Mouse (Mus musculus) brain, embryonic 14.5 days (tissue): ENCODE results near the gene Plxna1. TPM values are rescaled to one million over a fixed set of nuclear protein-coding genes. Genes with fewer than 3 reads are reported as not detected.

Source experiments
- DNase-seq: peaks from one replicate; pipeline ENCODE4 v3.0.0-alpha.2; 2011; ENCODE audit warnings: low read depth
- CTCF ChIP-seq: fragments of 200-500 bp; IDR thresholded peaks from 2 replicates; pipeline ENCODE4 v1.5.1; 2012; ENCODE audit warnings: inconsistent platforms, mild to moderate bottlenecking, moderate library complexity, borderline replicate concordance; ENCODE audit not compliant: insufficient read depth, insufficient read length; ENCODE audit errors: extremely low read depth
- POLR2A ChIP-seq: fragments of 200-500 bp; IDR thresholded peaks from 2 replicates; pipeline ENCODE4 v1.6.1; 2012; ENCODE audit warnings: mild to moderate bottlenecking, inconsistent platforms, borderline replicate concordance; ENCODE audit not compliant: poor library complexity, insufficient read depth, insufficient read length, severe bottlenecking; ENCODE audit errors: extremely low read depth
- polyA plus RNA-seq: library from polyadenylated mRNA; depleted of rRNA; stranded (reverse); fragments of >200 nt; gene quantifications from 2 replicates; pipeline ENCODE4 v1.2.3, GENCODE M21; 2012; rRNA removed

The Plxna1 gene
- 118 and 171 TPM in 2 replicates for polyA plus RNA-seq

DNA sequence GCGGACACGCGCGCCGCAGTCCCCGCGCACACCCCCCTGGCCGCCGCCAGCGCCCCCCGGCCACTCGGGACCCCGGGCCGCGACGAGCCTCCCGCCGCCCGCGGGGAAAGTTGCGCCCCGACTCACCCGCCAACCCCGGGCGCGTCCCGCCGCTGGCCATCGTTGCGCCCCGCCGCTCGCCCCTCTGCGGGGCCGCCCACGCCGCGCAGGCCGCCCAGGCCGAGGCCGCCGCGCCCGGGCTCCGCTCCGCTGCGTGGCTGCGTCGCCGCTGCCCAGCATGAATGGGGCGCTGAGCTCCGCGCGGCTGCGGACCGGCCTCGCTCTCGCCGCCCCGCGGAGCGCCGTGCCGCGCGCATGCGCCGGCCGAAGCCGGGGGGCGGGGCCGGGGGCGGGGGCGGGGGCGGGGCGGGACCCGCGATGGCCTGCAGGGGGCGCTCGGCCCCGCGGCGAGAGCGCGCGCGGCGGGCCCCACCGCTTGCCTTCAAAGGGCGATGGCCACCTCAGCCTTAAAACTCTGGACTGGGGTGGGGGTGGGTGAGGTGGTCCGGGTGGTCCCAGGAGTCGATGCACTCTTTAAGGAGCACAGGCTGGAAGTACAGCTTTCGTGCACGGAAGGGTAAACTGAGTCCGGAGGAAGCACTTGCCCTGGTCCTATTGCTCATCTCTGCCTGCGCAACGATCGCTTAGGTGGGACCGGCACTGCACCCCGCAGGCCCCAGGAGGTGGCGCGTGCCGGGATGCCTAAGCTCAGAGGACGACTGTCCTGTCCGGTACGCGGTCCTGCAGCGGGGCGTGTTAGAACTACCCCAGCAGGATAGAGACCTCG, at the start of gene Plxna1:
Gene Plxna1 (minus strand): TSS at position 340 of the 826 bp plus-strand sequence.
- TF ChIP-seq POLR2A (peak; percentile 95), CTCF (peak; percentile 57)
- peak; percentile 77 for DNase-seq

DNA sequence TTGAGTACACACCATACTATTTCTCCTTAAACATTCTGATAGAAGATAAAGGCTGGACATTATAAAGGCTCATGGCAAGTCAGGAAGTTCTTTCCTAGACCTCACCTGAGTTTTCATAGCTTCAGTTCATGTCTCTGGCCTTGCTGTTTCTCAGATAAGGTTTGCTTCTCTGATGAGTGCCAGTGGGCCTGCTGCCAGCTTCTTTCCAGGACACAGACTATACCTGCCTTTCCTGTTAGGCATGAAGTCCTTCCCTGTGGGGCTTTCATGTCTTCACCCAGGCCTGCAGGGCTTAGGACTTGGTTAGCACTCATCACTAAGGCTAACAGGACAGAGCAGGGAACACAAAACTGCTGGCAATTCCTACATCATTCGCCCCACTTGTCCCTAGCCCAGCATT, 46.6 kb upstream of the Plxna1 start:
- TF ChIP-seq CTCF = no peak
- no peak for TF ChIP-seq POLR2A
- no peak for DNase-seq

- no peak for DNase-seq
- TF ChIP-seq CTCF = no peak
- TF ChIP-seq POLR2A = no peak
Observed at GRCm38 (mm10) chr6:89408259-89408658, 45.8 kb upstream of the Plxna1 start.

DNA sequence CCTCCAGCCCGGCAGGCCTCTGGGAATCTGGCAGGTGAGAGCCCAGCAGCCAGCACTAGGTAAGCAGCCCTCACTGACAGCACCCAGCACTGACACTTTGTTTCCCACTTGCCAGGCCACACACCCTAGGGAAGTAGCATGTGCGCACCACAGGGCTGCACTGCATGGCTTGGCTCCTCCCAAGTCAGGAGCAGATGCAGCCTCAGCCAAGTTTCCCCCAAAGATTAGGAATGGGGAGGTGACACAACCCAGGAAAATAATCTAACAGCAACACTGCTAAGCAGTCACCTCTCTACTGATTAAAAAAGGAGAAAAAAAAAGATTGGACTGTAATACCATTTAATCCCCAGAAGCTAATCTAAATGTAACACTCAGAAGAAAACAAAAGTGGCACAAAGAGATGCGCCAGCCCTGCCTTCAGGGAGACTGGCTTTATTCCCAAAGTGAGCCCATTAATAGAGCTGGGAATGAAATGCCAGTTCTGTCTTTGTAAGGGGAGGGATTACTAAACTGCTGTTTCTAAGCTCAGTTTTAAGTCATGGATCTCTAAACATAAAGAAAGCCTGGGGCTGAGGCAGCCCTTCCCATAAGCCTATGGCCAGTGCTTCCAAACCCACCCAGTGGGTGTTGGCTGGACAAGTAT, 44.9 kb upstream of the Plxna1 start:
- DNase-seq = peak; percentile 75
- TF ChIP-seq CTCF = no peak
- no peak for TF ChIP-seq POLR2A

GRCm38 (mm10) chr6:89404964-89405363, 42.5 kb upstream of the Plxna1 start:
- no peak for TF ChIP-seq CTCF
- TF ChIP-seq POLR2A = no peak
- DNase-seq = no peak

- DNase-seq = no peak
- TF ChIP-seq CTCF = no peak
- TF ChIP-seq POLR2A = no peak
Observed at GRCm38 (mm10) chr6:89403257-89404225, 41.1 kb upstream of the Plxna1 start.

DNA sequence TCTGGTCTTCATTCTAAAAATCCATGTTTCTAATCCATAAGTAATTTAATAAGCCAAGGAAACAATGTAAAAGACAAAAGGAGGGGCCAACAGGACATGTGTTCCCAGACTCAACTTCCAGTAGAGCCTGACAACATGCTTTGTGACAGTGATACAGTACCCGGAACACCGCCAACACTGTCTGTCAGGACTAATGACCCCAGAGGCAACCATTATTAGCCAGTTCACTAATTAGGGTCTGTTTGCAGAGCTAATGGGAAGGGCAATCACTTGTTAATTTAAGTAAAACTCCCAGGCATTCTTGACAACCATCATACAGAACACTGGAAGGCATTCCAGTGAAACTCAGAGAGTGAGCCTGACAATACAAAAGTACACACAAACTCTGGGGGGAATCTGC, 40.0 kb upstream of the Plxna1 start:
- DNase-seq = peak; percentile 88
- TF ChIP-seq CTCF (no peak), POLR2A (no peak)

DNA sequence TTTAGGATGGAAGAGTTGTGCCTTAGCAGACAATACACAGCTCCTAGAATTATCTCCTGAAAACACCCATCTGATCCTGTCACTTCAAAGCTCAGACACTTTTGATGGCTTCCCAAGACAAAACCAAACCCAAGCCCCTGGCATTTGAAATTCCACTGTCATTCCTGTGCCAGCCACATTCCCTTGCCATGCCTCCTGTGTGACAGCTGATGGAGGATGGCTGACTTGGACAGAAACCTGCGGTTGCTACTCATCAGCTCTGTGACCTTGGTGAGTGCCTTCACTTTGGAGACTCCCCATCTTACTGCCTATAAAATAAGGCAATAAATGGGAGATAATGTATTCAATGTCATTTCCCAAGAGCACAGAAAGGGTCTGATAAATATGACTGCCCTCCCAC, 37.1 kb upstream of the Plxna1 start:
- no peak for TF ChIP-seq CTCF
- no peak for TF ChIP-seq POLR2A

GRCm38 (mm10) chr6:89397919-89398318, 35.5 kb upstream of the Plxna1 start:
- no peak for TF ChIP-seq CTCF
- no peak for TF ChIP-seq POLR2A
- no peak for DNase-seq

More for the DNA sequence above, 37.1 kb upstream of the Plxna1 start:
- no peak for DNase-seq

DNA sequence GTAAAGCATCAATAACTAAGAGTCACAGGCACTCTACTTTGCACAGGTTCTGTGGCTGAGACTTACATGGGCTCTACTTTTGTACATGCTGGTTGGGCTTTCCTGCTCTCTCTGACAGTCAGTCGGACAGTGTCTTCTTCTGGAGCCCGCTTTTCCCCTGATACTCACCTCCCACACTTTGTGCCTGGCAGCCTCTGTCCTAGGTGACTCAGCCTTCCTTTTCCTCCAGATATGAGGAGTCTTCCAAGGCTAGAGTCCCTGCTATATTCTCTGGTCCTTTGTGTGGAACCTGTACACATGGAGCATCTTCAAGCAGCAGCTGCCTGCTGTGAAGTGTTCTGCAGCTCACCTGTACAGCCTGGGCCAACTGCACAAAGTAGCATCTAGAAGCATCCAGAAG, 31.4 kb upstream of the Plxna1 start:
- TF ChIP-seq CTCF = no peak
- TF ChIP-seq POLR2A = no peak
- DNase-seq = no peak

DNA sequence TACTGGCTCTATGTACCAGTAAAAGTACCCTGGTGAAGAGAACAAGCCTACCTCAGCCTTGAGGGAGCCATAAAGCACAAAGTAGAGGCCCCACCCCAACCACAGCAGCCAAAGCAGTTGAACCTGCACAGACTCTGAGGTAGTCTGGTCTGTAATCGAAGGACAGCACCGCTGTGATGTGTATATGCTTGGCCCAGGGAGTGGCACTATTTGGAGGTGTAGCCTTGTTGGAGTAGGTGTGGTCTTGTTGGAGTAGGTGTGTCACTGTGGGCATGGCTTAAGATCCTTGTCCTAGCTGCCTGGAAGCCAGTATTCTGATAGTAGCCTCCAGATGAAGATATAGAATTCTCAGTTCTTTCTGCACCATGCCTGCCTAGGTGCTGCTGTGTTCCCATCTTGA, 29.8 kb upstream of the Plxna1 start:
- TF ChIP-seq POLR2A (no peak), CTCF (no peak)
- DNase-seq = no peak
